ENCODE assay signal across 9 mouse cellular contexts in genomic region chr8:10953346-10954053, GRCm38 (mm10). TPM values are rescaled to one million over a fixed set of nuclear protein-coding genes. Genes with fewer than 3 reads are reported as not detected.
A peak's percentile ranks its signal among the peaks of the same experiment; 100 is the strongest.
DNase-seq lines count a peak whose midpoint lies in the region; ATAC-seq lines count a peak whose summit lies in the region.
"Had no signal": no experiment of that assay in that cellular context is flagged by ENCODE, and none has a peak within 500 bp of the region (broad histone marks: within the 10 kb centered on the region; RNA-seq: fewer than 3 reads in every experiment).

No protein-coding gene starts in this region.

- no peaks in the 10 kb centered on the region for H3K9me3 ChIP-seq in limb, embryonic 10.5 days (replicated peaks)
- H3K9me3 ChIP-seq in neural tube, embryonic 12.5 days: no peaks in the 10 kb centered on the region
- H3K9me3 ChIP-seq: embryonic facial prominence, embryonic 15.5 days had no signal

- peaks cover 29% of the 10 kb centered on the region for H3K4me1 ChIP-seq in limb, embryonic 10.5 days
- H3K4me1 ChIP-seq in neural tube, embryonic 12.5 days: peaks cover 18% of the 10 kb centered on the region

- no peak overlapping the region for H3K9ac ChIP-seq in neural tube, embryonic 12.5 days
- H3K9ac ChIP-seq: embryonic facial prominence, embryonic 15.5 days had no signal

- H3K27ac ChIP-seq in limb, embryonic 10.5 days: peak overlapping the region; percentile 32; the same call in 1 of the 2 replicates
- no peak overlapping the region for H3K27ac ChIP-seq in neural tube, embryonic 12.5 days
- H3K27ac ChIP-seq: embryonic facial prominence, embryonic 15.5 days had no signal

- no peaks in the 10 kb centered on the region for H3K36me3 ChIP-seq in limb, embryonic 10.5 days
- no peaks in the 10 kb centered on the region for H3K36me3 ChIP-seq in neural tube, embryonic 12.5 days
- H3K36me3 ChIP-seq: embryonic facial prominence, embryonic 15.5 days had no signal

- WGBS in limb, embryonic 10.5 days: 55% methylated on average over 11 of the region's 11 CpGs
- whole genome bisulfite sequencing in neural tube, embryonic 12.5 days: 30% methylated on average over 11 of the region's 11 CpGs

- no peak overlapping the region for H3K4me2 ChIP-seq in neural tube, embryonic 12.5 days (replicated peaks)
- H3K4me2 ChIP-seq: embryonic facial prominence, embryonic 15.5 days had no signal

- peak; percentile 33 to 62 for DNase-seq in frontal cortex, postnatal 10 days (ENCODE audit: low spot score in 2 of 2)
- DNase-seq in cerebellum, adult 9-11 months: peak; percentile 33
- DNase-seq in heart, adult 18-20 months: peak; percentile 84 to 90
- DNase-seq in kidney, adult 11 months: peak; percentile 96
- DNase-seq in limb, embryonic 10.5 days (ENCODE audit: low spot score): no peak
- DNase-seq in thymus, postnatal 4 days: no peak

- H3K4me3 ChIP-seq in limb, embryonic 10.5 days: no peak overlapping the region
- H3K4me3 ChIP-seq in neural tube, embryonic 12.5 days: no peak overlapping the region
- H3K4me3 ChIP-seq: embryonic facial prominence, embryonic 15.5 days had no signal

- no peaks in the 10 kb centered on the region for H3K27me3 ChIP-seq in limb, embryonic 10.5 days (ENCODE audit: low read depth, poor library complexity, severe bottlenecking)
- 0 out of 2 replicates have a peak, but pooled peaks cover 2% of the 10 kb centered on the region for H3K27me3 ChIP-seq in neural tube, embryonic 12.5 days (replicated peaks)
- H3K27me3 ChIP-seq: embryonic facial prominence, embryonic 15.5 days had no signal

- ATAC-seq in frontal cortex, adult (ENCODE audit: low TSS enrichment): no peak
- ATAC-seq in neural tube, embryonic 12.5 days (ENCODE audit: low FRiP score, low read depth): peak; percentile 72

RNA-seq across cellular contexts. Expression of gene Irs2, which starts 54.8 kb away (rescaled TPM):
- 10 to 100 TPM; 17.8 to 18.5 TPM for total RNA-seq in heart, adult 18-20 months (2021)
- 5.8 and 9.7 TPM in 2 replicates for polyA plus RNA-seq in limb, embryonic 10.5 days (2016; fragmentation: Nextera tagmentation; extraction: Ambion mirVana)
- polyA plus RNA-seq in neural tube, embryonic 12.5 days (2016; fragmentation: Nextera tagmentation; extraction: Ambion mirVana): 8.3 and 9.5 TPM in 2 replicates

Comparison
In these comparisons a context has a peak if more than half of its experiments do, and no peak if none do; other contexts are left out.
1. DNase-seq: peak in frontal cortex, postnatal 10 days (2 of 2), cerebellum, adult 9-11 months (single experiment), heart, adult 18-20 months (2 of 2) and kidney, adult 11 months (single experiment); none in limb, embryonic 10.5 days (single experiment) and thymus, postnatal 4 days (single experiment).